Mouse (Mus musculus) olfactory bulb, adult 2 months (tissue): ENCODE measurements around the gene Zfp597.

Experiments used
- CTCF ChIP-seq: fragments of 200-500 bp; IDR thresholded peaks from 2 replicates; pipeline ENCODE4 v1.5.1; 2012; ENCODE audit warnings: low read depth, mild to moderate bottlenecking, low read length, moderate library complexity; ENCODE audit not compliant: insufficient read depth
- POLR2A ChIP-seq: fragments of 200-500 bp; IDR thresholded peaks from 2 replicates; pipeline ENCODE4 v1.6.1; 2012; ENCODE audit warnings: mild to moderate bottlenecking, low read depth, low read length, moderate library complexity; ENCODE audit not compliant: insufficient read depth

DNA sequence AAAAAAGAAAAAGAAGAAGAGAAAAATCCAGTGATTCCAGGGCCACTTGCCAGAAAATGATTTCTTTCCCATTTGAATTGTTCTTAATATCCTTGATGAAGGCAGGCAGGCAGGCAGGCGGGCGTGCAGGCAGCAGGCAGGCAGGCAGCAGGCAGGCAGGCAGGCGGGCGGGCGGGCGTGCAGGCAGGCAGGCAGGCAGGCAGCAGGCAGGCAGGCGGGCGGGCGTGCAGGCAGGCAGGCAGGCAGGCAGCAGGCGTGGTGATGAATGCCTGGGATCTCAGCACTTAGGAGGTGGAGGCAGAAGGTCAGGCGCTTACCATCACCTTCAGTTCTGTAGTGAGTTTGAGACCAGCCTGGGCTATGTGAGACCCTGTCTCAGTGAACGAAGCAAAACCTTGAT lies 31.8 kb downstream of the Zfp597 start:
- TF ChIP-seq CTCF (no peak), POLR2A (no peak)
